Mouse (Mus musculus): Measurements from ENCODE around the gene Ackr2.

DNA sequence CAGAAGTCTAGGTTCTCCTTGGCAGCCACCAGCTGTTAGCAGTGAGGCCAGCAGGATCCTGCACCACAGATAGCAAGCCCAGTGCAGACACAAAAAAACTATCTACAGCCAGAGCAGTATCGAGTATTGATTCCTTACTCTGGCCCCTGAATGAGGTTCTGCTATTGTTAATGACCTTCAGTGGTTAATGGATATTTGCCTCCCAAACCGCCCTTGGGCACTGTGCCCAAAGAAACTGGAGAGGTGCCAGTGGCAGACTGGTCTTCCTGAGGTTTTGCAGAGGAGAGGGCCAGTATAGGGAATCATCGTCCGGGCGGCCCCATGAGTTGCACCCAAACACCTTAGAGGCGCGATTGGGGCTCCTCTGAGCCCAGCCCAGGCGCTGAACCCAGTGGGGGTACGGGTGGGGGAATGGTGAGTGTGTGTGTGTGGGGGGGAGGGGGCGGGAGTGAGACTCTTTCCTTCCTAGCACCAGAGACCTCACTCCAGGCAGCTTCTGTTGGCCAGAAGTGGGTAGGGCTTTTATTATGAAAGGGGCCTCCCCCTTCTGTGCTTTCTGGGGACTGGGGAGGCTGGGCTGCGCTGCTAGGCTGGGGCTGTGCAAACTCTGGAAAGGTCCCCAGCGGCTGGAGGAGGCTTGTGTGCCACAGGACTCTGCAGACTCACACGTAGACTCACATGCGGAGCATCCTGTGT, 52.4 kb downstream of the Ackr2 start, which contains the start of gene Fam198a:
- TF ChIP-seq CTCF (IDR thresholded peaks at IDR 0.05) (no peak; the same call in 1 of the 2 replicates), EP300 (IDR thresholded peaks at IDR 0.05) (no peak)
